Mouse (Mus musculus): ENCODE measurements around the gene Coro2a. TPM values are rescaled to one million over a fixed set of nuclear protein-coding genes. Genes with fewer than 3 reads are reported as not detected.

The Coro2a gene
- polyA plus RNA-seq, 1 experiment from 2014 or later = 2.7 TPM

- no peak overlapping the region for H3K27ac ChIP-seq
- H3K4me3 ChIP-seq = no peak overlapping the region
- no peak overlapping the region for H3K9ac ChIP-seq
- H3K4me1 ChIP-seq = peaks cover 4% of the 10 kb centered on the region; the same call in 1 of the 2 replicates
- no peaks in the 10 kb centered on the region for H3K36me3 ChIP-seq
- H3K9me3 ChIP-seq = no peaks in the 10 kb centered on the region
- no peaks in the 10 kb centered on the region for H3K27me3 ChIP-seq
- no peak for ATAC-seq (ENCODE audit: insufficient number of reproducible peaks, insufficient read depth, low FRiP score, low TSS enrichment, low read depth)
- WGBS = 57% methylated on average over 2 of the region's 2 CpGs
- no peak overlapping the region for H3K4me2 ChIP-seq
Observed at GRCm38 (mm10) chr4:46632465-46632864, 30.5 kb upstream of the Coro2a start.

- no peak for ATAC-seq (ENCODE audit: insufficient number of reproducible peaks, insufficient read depth, low FRiP score, low TSS enrichment, low read depth)
- WGBS = 59% methylated on average over 9 of the region's 9 CpGs
- no peaks in the 10 kb centered on the region for H3K27me3 ChIP-seq
- no peak overlapping the region for H3K27ac ChIP-seq
- peaks cover 4% of the 10 kb centered on the region; the same call in 1 of the 2 replicates for H3K4me1 ChIP-seq
- H3K9ac ChIP-seq = no peak overlapping the region
- no peak overlapping the region for H3K4me2 ChIP-seq
- no peaks in the 10 kb centered on the region for H3K36me3 ChIP-seq
- H3K4me3 ChIP-seq = no peak overlapping the region
- no peaks in the 10 kb centered on the region for H3K9me3 ChIP-seq
Observed at GRCm38 (mm10) chr4:46630390-46630789, 28.4 kb upstream of the Coro2a start.

DNA sequence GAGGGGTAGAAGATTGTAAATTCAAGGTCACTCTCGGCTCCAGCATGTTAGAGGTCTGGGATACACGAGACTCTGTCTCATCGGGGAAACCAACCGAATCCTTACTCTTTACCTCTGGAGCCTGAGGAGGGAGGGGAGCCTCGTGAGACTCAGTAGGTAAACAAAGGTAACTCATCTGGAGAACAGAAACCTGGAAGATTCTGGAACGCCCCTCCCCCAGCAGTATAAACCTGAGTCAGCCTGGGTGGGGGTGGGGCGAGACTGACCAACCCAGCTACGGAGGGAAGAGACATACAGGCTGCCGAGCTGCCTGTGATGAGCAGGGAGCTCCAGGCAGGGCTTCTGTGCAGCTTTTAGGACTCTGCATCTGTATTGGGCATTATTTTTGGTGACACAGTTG, 26.9 kb upstream of the Coro2a start:
- WGBS = 45% methylated on average over 9 of the region's 9 CpGs
- H3K4me2 ChIP-seq = no peak overlapping the region

GRCm38 (mm10) chr4:46628081-46628480, 26.1 kb upstream of the Coro2a start:
- Histone ChIP-seq H3K4me1 (peaks cover 4% of the 10 kb centered on the region; the same call in 1 of the 2 replicates), H3K4me3 (no peak overlapping the region), H3K36me3 (no peaks in the 10 kb centered on the region), H3K27me3 (no peaks in the 10 kb centered on the region), H3K27ac (no peak overlapping the region), H3K9me3 (no peaks in the 10 kb centered on the region), H3K9ac (no peak overlapping the region), H3K4me2 (no peak overlapping the region)
- no peak for ATAC-seq (ENCODE audit: insufficient number of reproducible peaks, insufficient read depth, low FRiP score, low TSS enrichment, low read depth)
- 79% methylated on average over 11 of the region's 11 CpGs for WGBS

More for the DNA sequence above, 26.9 kb upstream of the Coro2a start:
- Histone ChIP-seq H3K4me3 (no peak overlapping the region), H3K27ac (no peak overlapping the region), H3K9me3 (no peaks in the 10 kb centered on the region), H3K4me1 (peaks cover 4% of the 10 kb centered on the region; the same call in 1 of the 2 replicates), H3K27me3 (no peaks in the 10 kb centered on the region), H3K36me3 (no peaks in the 10 kb centered on the region), H3K9ac (no peak overlapping the region)
- ATAC-seq (ENCODE audit: insufficient number of reproducible peaks, insufficient read depth, low FRiP score, low TSS enrichment, low read depth) = no peak

GRCm38 (mm10) chr4:46625101-46625500, 23.1 kb upstream of the Coro2a start:
- H3K27ac ChIP-seq = no peak overlapping the region
- no peaks in the 10 kb centered on the region for H3K9me3 ChIP-seq
- ATAC-seq (ENCODE audit: insufficient number of reproducible peaks, insufficient read depth, low FRiP score, low TSS enrichment, low read depth) = no peak; the same call in 1 of the 2 replicates
- no peak overlapping the region for H3K4me3 ChIP-seq
- no peaks in the 10 kb centered on the region for H3K36me3 ChIP-seq
- H3K4me1 ChIP-seq = peaks cover 4% of the 10 kb centered on the region; the same call in 1 of the 2 replicates
- peaks cover 10% of the 10 kb centered on the region for H3K27me3 ChIP-seq
- no peak overlapping the region for H3K9ac ChIP-seq
- 89% methylated on average over 10 of the region's 10 CpGs for WGBS
- H3K4me2 ChIP-seq = no peak overlapping the region

GRCm38 (mm10) chr4:46623007-46623406, 21.0 kb upstream of the Coro2a start:
- no peak for ATAC-seq (ENCODE audit: insufficient number of reproducible peaks, insufficient read depth, low FRiP score, low TSS enrichment, low read depth)
- Histone ChIP-seq H3K4me3 (no peak overlapping the region), H3K27ac (no peak overlapping the region)

DNA sequence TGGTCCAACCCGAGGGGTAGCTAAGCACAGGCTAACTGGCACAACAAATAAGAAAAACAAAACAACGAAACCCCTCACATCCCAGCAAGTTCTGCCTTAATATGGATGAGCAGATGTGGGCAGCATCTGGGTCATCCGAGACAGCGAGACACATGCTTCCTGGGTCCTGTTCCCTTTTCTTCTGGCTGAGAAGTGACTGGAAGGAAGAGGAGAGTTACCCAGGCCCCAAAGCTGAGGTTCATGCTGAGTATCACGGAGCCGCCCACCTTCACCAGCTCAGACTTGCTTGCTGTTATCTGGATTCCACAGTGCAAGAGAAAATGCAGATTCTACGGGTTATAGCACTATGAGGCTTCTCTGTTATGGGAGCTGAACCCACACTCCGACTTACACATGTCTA, 18.9 kb upstream of the Coro2a start:
- 74% methylated on average over 8 of the region's 8 CpGs for WGBS
- no peak overlapping the region for H3K4me2 ChIP-seq

More at GRCm38 (mm10) chr4:46623007-46623406, 21.0 kb upstream of the Coro2a start:
- Histone ChIP-seq H3K4me1 (no peaks in the 10 kb centered on the region), H3K9me3 (no peaks in the 10 kb centered on the region), H3K36me3 (no peaks in the 10 kb centered on the region), H3K27me3 (peaks cover 23% of the 10 kb centered on the region), H3K9ac (no peak overlapping the region), H3K4me2 (no peak overlapping the region)
- 82% methylated on average over 5 of the region's 5 CpGs for WGBS

GRCm38 (mm10) chr4:46620330-46620729, 18.3 kb upstream of the Coro2a start:
- no peak overlapping the region for H3K9ac ChIP-seq
- peaks cover 23% of the 10 kb centered on the region for H3K27me3 ChIP-seq
- H3K4me1 ChIP-seq = no peaks in the 10 kb centered on the region
- WGBS = 15% methylated on average over 23 of the region's 23 CpGs
- no peak overlapping the region for H3K27ac ChIP-seq
- H3K9me3 ChIP-seq = no peaks in the 10 kb centered on the region
- H3K4me2 ChIP-seq = no peak overlapping the region
- no peaks in the 10 kb centered on the region for H3K36me3 ChIP-seq
- ATAC-seq (ENCODE audit: insufficient number of reproducible peaks, insufficient read depth, low FRiP score, low TSS enrichment, low read depth) = no peak
- no peak overlapping the region for H3K4me3 ChIP-seq

More for the DNA sequence above, 18.9 kb upstream of the Coro2a start:
- H3K4me1 ChIP-seq = no peaks in the 10 kb centered on the region
- no peaks in the 10 kb centered on the region for H3K9me3 ChIP-seq
- H3K36me3 ChIP-seq = no peaks in the 10 kb centered on the region
- no peak overlapping the region for H3K4me3 ChIP-seq
- no peak overlapping the region for H3K27ac ChIP-seq
- ATAC-seq (ENCODE audit: insufficient number of reproducible peaks, insufficient read depth, low FRiP score, low TSS enrichment, low read depth) = no peak
- no peak overlapping the region for H3K9ac ChIP-seq
- peaks cover 23% of the 10 kb centered on the region for H3K27me3 ChIP-seq

- Histone ChIP-seq H3K36me3 (no peaks in the 10 kb centered on the region), H3K9me3 (no peaks in the 10 kb centered on the region), H3K4me1 (no peaks in the 10 kb centered on the region), H3K9ac (no peak overlapping the region), H3K27me3 (peaks cover 36% of the 10 kb centered on the region), H3K4me2 (no peak overlapping the region), H3K4me3 (no peak overlapping the region), H3K27ac (no peak overlapping the region)
- no peak for ATAC-seq (ENCODE audit: insufficient number of reproducible peaks, insufficient read depth, low FRiP score, low TSS enrichment, low read depth)
- WGBS = 63% methylated on average over 11 of the region's 11 CpGs
Observed at GRCm38 (mm10) chr4:46618196-46618817, 16.3 kb upstream of the Coro2a start.

DNA sequence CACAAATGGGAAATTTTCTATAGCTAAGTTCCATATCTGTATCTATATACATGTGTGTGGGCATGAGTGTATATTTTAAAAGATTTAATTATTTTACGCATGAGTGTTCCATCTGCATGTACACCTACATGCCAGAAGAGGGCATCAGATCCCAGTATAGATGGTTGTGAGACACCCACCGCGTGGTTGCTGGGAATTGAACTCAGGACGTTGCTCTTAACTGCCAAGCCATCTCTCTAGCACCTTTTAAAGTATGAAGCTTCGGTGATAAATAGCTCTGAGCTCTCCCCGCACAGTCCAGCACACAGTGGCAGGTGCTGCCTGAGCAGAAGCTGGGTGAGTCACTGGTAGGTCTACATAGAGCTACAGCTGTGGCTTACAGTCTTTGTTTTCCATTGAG, 15.4 kb upstream of the Coro2a start:
- Histone ChIP-seq H3K27ac (no peak overlapping the region), H3K9me3 (no peaks in the 10 kb centered on the region), H3K4me2 (no peak overlapping the region), H3K9ac (no peak overlapping the region), H3K27me3 (peaks cover 38% of the 10 kb centered on the region), H3K4me3 (no peak overlapping the region), H3K4me1 (no peaks in the 10 kb centered on the region), H3K36me3 (no peaks in the 10 kb centered on the region)
- WGBS = 80% methylated on average over 6 of the region's 6 CpGs
- no peak for ATAC-seq (ENCODE audit: insufficient number of reproducible peaks, insufficient read depth, low FRiP score, low TSS enrichment, low read depth)

DNA sequence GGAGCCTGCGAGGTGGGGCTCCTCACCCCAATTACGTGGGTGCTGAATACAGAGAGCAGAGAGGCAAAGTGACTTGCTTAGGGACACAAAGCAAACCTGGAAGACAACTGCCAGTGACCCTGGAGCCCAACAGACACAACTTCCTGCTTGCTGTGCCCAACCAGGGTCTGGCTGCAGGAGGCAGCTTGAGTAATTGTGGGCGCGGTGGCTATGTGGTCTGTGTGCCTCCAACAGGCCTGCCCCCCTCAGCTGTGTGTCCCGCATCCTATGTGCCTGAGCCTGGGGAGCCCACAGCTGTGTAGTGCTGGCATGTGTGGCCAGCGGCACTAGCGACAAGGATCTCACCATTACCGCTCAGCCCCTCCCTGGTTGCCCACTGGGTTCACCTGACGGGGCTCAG, 12.6 kb upstream of the Coro2a start:
- Histone ChIP-seq H3K36me3 (no peaks in the 10 kb centered on the region), H3K9ac (no peak overlapping the region), H3K9me3 (no peaks in the 10 kb centered on the region), H3K4me2 (no peak overlapping the region), H3K27me3 (peaks cover 23% of the 10 kb centered on the region), H3K27ac (no peak overlapping the region), H3K4me1 (0 out of 2 replicates have a peak, but pooled peaks cover 3% of the 10 kb centered on the region), H3K4me3 (no peak overlapping the region)
- WGBS = 69% methylated on average over 9 of the region's 9 CpGs
- no peak for ATAC-seq (ENCODE audit: insufficient number of reproducible peaks, insufficient read depth, low FRiP score, low TSS enrichment, low read depth)

GRCm38 (mm10) chr4:46613618-46614017, 11.6 kb upstream of the Coro2a start:
- Histone ChIP-seq H3K4me3 (no peak overlapping the region), H3K27ac (no peak overlapping the region), H3K36me3 (no peaks in the 10 kb centered on the region), H3K9me3 (no peaks in the 10 kb centered on the region), H3K9ac (no peak overlapping the region), H3K4me2 (no peak overlapping the region), H3K4me1 (0 out of 2 replicates have a peak, but pooled peaks cover 3% of the 10 kb centered on the region), H3K27me3 (peaks cover 15% of the 10 kb centered on the region; the same call in 1 of the 2 replicates)
- ATAC-seq (ENCODE audit: insufficient number of reproducible peaks, insufficient read depth, low FRiP score, low TSS enrichment, low read depth) = no peak
- WGBS = 82% methylated on average over 12 of the region's 12 CpGs

All from embryonic facial prominence, embryonic 13.5 days (tissue).